Mouse (Mus musculus) kidney, embryonic 16.5 days (tissue): ENCODE data around the gene Nit2. TPM values are rescaled to one million over a fixed set of nuclear protein-coding genes. Genes with fewer than 3 reads are reported as not detected.

Experiments
- ATAC-seq: fragments of 200-750 bp; cut with Nextera tagmentation; 2 replicates; pipeline ENCODE4 v1.8.0; 2017; ENCODE audit warnings: moderate TSS enrichment; ENCODE audit not compliant: low FRiP score, low TSS enrichment
- H3K27ac ChIP-seq: fragments of 300-500 bp; sonication (generic); 2 replicates; pipeline ENCODE4 v1.5.1; 2014; ENCODE audit warnings: low read length
- H3K27me3 ChIP-seq: fragments of 300-500 bp; sonication (generic); 2 replicates; pipeline ENCODE4 v1.6.1; 2014; ENCODE audit warnings: low read length, control low read depth, mixed read lengths; ENCODE audit not compliant: insufficient read depth
- H3K36me3 ChIP-seq: fragments of 300-500 bp; sonication (generic); 2 replicates; pipeline ENCODE4 v1.6.1; 2014; ENCODE audit warnings: low read length, control low read depth, mixed read lengths; ENCODE audit not compliant: insufficient read depth
- H3K4me1 ChIP-seq: fragments of 300-500 bp; sonication (generic); 2 replicates; pipeline ENCODE4 v1.6.1; 2014; ENCODE audit warnings: low read length, control low read depth, mixed read lengths; ENCODE audit not compliant: insufficient read depth
- H3K4me2 ChIP-seq: fragments of 300-500 bp; sonication (generic); replicated peaks from 2 replicates; pipeline ENCODE4 v1.6.1; 2014; ENCODE audit warnings: low read depth, low read length
- H3K4me3 ChIP-seq: fragments of 300-500 bp; sonication (generic); 2 replicates; pipeline ENCODE4 v1.5.1; 2014; ENCODE audit warnings: mild to moderate bottlenecking, low read length
- H3K9ac ChIP-seq: fragments of 300-500 bp; sonication (generic); replicated peaks from 2 replicates; pipeline ENCODE4 v1.6.1; 2014; ENCODE audit warnings: low read length
- H3K9me3 ChIP-seq: fragments of 300-500 bp; sonication (generic); 2 replicates; pipeline ENCODE4 v1.6.1; 2016; ENCODE audit warnings: low read length, control low read depth
- WGBS: fragments of 180-500 bp; shearing (Covaris S2); extraction: QIAGEN DNeasy Blood & Tissue Kit; methylation state at CpG from one replicate; pipeline ENCODE4 v1.1.7; 2014; 5-methylcytosine and 5-hydroxymethylcytosine counted together
- polyA plus RNA-seq: library from polyadenylated mRNA; unstranded; fragments of >200 nt; fragmentation: Nextera tagmentation; extraction: Ambion mirVana; gene quantifications from 2 replicates; pipeline ENCODE4 v1.2.1, GENCODE M21; 2015

The Nit2 gene
- polyA plus RNA-seq, 1 experiment from 2014 or later: 115 TPM

- 11% methylated on average over 5 of the region's 5 CpGs for WGBS
- peaks cover 13% of the 10 kb centered on the region for H3K4me1 ChIP-seq
- peak overlapping the region; percentile 87 for H3K9ac ChIP-seq
- peak overlapping the region; percentile 84 for H3K4me3 ChIP-seq
- peak overlapping the region; percentile 63 for H3K4me2 ChIP-seq
- peak; percentile 52 for ATAC-seq
- H3K27ac ChIP-seq: peak overlapping the region; percentile 93
- no peaks in the 10 kb centered on the region for H3K9me3 ChIP-seq
- no peaks in the 10 kb centered on the region for H3K27me3 ChIP-seq
- peaks cover 15% of the 10 kb centered on the region; the same call in 1 of the 2 replicates for H3K36me3 ChIP-seq
These were observed 372 bp upstream of the Nit2 start for GRCm38 (mm10) chr16:57167514-57167912.

GRCm38 (mm10) chr16:57166086-57166485 lies 1.1 kb downstream of the Nit2 start:
- H3K4me3 ChIP-seq: peak overlapping the region; percentile 84
- H3K36me3 ChIP-seq: peaks cover 11% of the 10 kb centered on the region
- H3K4me2 ChIP-seq: peak overlapping the region; percentile 63
- H3K9me3 ChIP-seq: no peaks in the 10 kb centered on the region
- no peaks in the 10 kb centered on the region for H3K27me3 ChIP-seq
- no peak for ATAC-seq
- peak overlapping the region; percentile 93; the same call in 1 of the 2 replicates for H3K27ac ChIP-seq
- WGBS: 79% methylated on average over 6 of the region's 6 CpGs
- peaks cover 13% of the 10 kb centered on the region for H3K4me1 ChIP-seq
- H3K9ac ChIP-seq: no peak overlapping the region; the same call in 1 of the 2 replicates

GRCm38 (mm10) chr16:57165157-57165556 lies 2.0 kb downstream of the Nit2 start:
- ATAC-seq: no peak
- Histone ChIP-seq H3K27me3 (no peaks in the 10 kb centered on the region), H3K9me3 (no peaks in the 10 kb centered on the region), H3K27ac (no peak overlapping the region), H3K36me3 (peaks cover 13% of the 10 kb centered on the region), H3K4me2 (no peak overlapping the region), H3K9ac (no peak overlapping the region), H3K4me1 (peaks cover 13% of the 10 kb centered on the region), H3K4me3 (no peak overlapping the region)
- 97% methylated on average over 5 of the region's 5 CpGs for WGBS

GRCm38 (mm10) chr16:57163694-57164093 lies 3.4 kb downstream of the Nit2 start:
- Histone ChIP-seq H3K4me3 (no peak overlapping the region), H3K27me3 (no peaks in the 10 kb centered on the region), H3K36me3 (peaks cover 18% of the 10 kb centered on the region), H3K9ac (no peak overlapping the region), H3K4me2 (no peak overlapping the region), H3K4me1 (peaks cover 13% of the 10 kb centered on the region), H3K9me3 (no peaks in the 10 kb centered on the region), H3K27ac (no peak overlapping the region; the same call in 1 of the 2 replicates)
- WGBS: 80% methylated on average over 1 of the region's 1 CpGs
- no peak for ATAC-seq

- no peaks in the 10 kb centered on the region for H3K9me3 ChIP-seq
- H3K36me3 ChIP-seq: peaks cover 27% of the 10 kb centered on the region
- no peak overlapping the region for H3K4me3 ChIP-seq
- 0 out of 2 replicates have a peak overlapping the region, but pooled peaks have one; percentile 11 for H3K27ac ChIP-seq
- no peaks in the 10 kb centered on the region for H3K27me3 ChIP-seq
- no peak overlapping the region for H3K9ac ChIP-seq
- WGBS: 93% methylated on average over 5 of the region's 5 CpGs
- no peak overlapping the region for H3K4me2 ChIP-seq
- peaks cover 13% of the 10 kb centered on the region for H3K4me1 ChIP-seq
- no peak for ATAC-seq
These were observed 4.3 kb downstream of the Nit2 start for GRCm38 (mm10) chr16:57162841-57163240.

- Histone ChIP-seq H3K9ac (no peak overlapping the region), H3K4me3 (no peak overlapping the region), H3K9me3 (no peaks in the 10 kb centered on the region), H3K4me2 (no peak overlapping the region), H3K27me3 (no peaks in the 10 kb centered on the region), H3K27ac (no peak overlapping the region), H3K4me1 (no peaks in the 10 kb centered on the region), H3K36me3 (peaks cover 47% of the 10 kb centered on the region)
- no peak for ATAC-seq
- WGBS: 68% methylated on average over 7 of the region's 7 CpGs
These were observed 7.3 kb downstream of the Nit2 start for GRCm38 (mm10) chr16:57159835-57160234.

- Histone ChIP-seq H3K36me3 (peaks cover 49% of the 10 kb centered on the region), H3K9ac (no peak overlapping the region), H3K4me2 (no peak overlapping the region), H3K4me3 (no peak overlapping the region), H3K4me1 (no peaks in the 10 kb centered on the region), H3K27ac (no peak overlapping the region), H3K9me3 (no peaks in the 10 kb centered on the region), H3K27me3 (no peaks in the 10 kb centered on the region)
- 76% methylated on average over 4 of the region's 4 CpGs for WGBS
- 0 out of 2 replicates have a peak, but pooled peaks have one; percentile 39 for ATAC-seq
These were observed 9.4 kb downstream of the Nit2 start for GRCm38 (mm10) chr16:57157728-57158127.

GRCm38 (mm10) chr16:57157076-57157475 lies 10.1 kb downstream of the Nit2 start:
- Histone ChIP-seq H3K4me3 (no peak overlapping the region), H3K9me3 (no peaks in the 10 kb centered on the region), H3K36me3 (peaks cover 53% of the 10 kb centered on the region), H3K4me1 (no peaks in the 10 kb centered on the region), H3K9ac (no peak overlapping the region), H3K4me2 (no peak overlapping the region), H3K27me3 (no peaks in the 10 kb centered on the region), H3K27ac (no peak overlapping the region)
- ATAC-seq: no peak
- WGBS: 90% methylated on average over 4 of the region's 4 CpGs

GRCm38 (mm10) chr16:57155899-57156298 lies 11.2 kb downstream of the Nit2 start:
- Histone ChIP-seq H3K27ac (no peak overlapping the region), H3K4me2 (no peak overlapping the region), H3K4me1 (no peaks in the 10 kb centered on the region), H3K4me3 (no peak overlapping the region), H3K27me3 (no peaks in the 10 kb centered on the region), H3K36me3 (peaks cover 50% of the 10 kb centered on the region), H3K9me3 (no peaks in the 10 kb centered on the region), H3K9ac (no peak overlapping the region)
- ATAC-seq: no peak

- no peaks in the 10 kb centered on the region for H3K9me3 ChIP-seq
- H3K27ac ChIP-seq: no peak overlapping the region
- no peak overlapping the region for H3K4me2 ChIP-seq
- 94% methylated on average over 4 of the region's 4 CpGs for WGBS
- no peak overlapping the region for H3K4me3 ChIP-seq
- no peak for ATAC-seq
- no peaks in the 10 kb centered on the region for H3K27me3 ChIP-seq
- no peak overlapping the region for H3K9ac ChIP-seq
- no peaks in the 10 kb centered on the region for H3K4me1 ChIP-seq
- peaks cover 40% of the 10 kb centered on the region for H3K36me3 ChIP-seq
These were observed 15.7 kb downstream of the Nit2 start for GRCm38 (mm10) chr16:57151437-57151836.
